Mouse (Mus musculus): ENCODE measurements at regions not wholly inside any gene's neighbourhood (a gene's known extent, or its start where the extent isn't known, plus 50 kb on each side); places are given as distances from the start of the nearest gene placed in this dataset.
A peak's percentile ranks its signal among the peaks of the same experiment; 100 is the strongest.

GRCm38 (mm10) chr1:128770786-128771185 lies 178.7 kb upstream of the Cxcr4 start:
- no peak for DNase-seq

DNA sequence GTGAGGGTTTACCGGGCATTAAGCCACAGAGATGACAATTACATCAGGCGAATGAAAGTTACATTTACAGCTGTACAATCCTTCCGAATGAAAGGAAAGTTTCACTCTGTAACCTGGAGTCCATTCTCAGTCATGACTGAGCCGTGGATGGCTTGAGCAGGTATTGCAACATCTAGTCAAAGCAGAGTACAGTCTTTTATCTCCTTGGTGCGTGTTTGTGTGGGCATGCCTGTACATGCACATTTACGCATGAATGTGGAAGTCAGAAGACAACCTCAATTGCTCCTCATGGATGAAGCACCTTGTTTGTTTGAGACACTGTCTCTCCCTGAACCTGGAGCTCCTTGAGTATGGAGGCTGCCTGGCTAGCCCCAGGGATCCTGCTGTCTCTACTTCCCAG lies 175.9 kb upstream of the Cxcr4 start:
- no peak for DNase-seq

DNA sequence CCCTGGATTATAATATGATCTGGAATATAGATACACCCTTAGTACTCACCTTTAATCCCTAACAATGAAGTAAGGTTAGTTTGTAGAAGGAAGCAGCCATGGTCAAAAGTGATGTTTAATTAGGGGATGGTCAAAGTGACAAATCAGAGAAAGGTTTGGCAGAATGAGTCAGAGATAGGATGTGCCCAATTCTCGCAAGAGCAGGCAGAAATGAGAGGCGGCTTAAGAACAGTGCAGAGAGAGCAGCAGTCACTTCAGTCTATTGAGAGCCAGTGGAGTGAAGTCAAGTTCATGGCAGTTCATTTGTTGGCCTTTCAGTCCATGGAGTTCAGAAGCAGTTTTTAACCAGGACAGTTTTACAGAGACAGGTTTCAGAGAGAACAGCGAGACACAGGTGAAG lies 175.3 kb upstream of the Cxcr4 start:
- DNase-seq: no peak

DNA sequence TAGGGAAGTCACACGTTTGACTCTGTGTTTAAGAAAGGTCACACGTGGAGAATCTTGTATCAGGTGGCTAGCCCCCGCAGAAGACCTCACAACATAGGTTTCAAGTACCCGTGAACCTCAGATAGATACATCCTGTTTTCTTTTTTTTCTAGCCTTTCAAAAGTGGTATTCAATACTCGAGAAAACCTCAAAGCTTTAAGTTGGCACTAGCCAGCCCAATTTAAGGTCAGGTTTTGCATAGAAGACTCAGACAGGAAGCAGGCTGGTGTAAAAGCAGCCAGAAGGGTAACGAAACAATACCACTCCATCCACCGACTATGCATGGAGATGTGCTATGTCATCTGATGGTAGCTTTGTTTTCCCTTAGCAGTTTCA lies 174.8 kb upstream of the Cxcr4 start:
- no peak for DNase-seq

- DNase-seq: no peak
Measured at GRCm38 (mm10) chr1:128766193-128766893, 174.2 kb upstream of the Cxcr4 start.

DNA sequence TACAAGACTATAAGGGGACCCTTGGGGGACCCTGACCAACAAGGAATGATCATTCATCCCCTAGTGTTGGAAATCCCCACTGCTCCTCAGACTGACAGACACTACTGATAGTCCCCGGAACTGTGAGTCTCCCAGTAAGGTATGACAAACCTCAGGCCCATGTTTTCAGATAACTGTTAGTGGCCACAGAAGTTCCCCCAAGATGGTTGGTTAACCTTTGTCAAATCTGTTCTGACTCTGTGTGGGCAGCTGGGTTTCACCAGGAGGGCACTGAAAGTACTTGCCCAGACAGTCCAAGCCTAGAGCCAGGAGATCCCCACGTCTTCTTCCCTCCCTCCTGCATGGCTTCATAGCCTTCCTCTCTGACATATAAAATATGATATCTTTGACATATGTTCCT lies 173.5 kb upstream of the Cxcr4 start:
- no peak for DNase-seq

DNA sequence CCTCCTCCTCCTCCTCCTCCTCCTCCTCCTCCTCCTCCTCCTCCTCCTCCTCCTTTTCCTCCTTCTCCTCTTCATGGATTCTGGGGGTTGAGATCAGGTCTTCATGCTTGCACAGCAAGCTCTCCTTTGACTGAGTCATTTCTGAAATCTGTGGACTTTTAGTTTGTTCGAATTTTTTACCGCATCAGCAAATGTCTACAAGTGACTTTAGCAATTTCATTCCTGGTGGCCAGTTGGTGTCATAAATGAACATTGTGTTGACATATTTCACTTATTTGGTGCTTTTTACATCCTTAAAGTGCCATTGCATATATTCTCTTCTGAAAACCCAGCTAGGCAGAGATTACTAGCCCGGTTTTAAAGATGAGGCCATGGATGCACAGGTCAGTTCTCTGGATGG lies 173.0 kb upstream of the Cxcr4 start:
- DNase-seq: no peak

GRCm38 (mm10) chr1:128762854-128763253 lies 170.8 kb upstream of the Cxcr4 start:
- no peak for DNase-seq

DNA sequence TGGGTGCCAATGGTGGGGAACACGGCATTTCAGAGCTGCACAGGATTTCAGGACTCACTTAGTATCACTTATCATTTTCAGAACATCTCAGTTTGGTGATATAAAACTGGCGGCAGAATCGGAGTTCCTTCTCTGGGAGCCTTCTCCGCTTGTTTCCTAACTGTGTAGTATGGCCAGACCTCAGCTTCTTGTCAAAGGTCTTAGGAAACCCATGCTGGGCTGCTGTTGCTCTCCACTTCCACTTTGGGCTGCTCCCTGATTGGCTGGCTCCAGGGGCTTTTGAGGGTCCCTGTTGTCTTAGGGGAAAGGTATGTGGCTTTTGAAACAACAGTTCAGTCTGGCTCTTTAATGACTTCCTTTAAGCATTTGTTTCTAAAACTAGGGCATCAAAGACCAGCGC lies 170.0 kb upstream of the Cxcr4 start:
- DNase-seq: no peak

- no peak for DNase-seq
Measured at GRCm38 (mm10) chr1:128758802-128759481, 166.8 kb upstream of the Cxcr4 start.

DNA sequence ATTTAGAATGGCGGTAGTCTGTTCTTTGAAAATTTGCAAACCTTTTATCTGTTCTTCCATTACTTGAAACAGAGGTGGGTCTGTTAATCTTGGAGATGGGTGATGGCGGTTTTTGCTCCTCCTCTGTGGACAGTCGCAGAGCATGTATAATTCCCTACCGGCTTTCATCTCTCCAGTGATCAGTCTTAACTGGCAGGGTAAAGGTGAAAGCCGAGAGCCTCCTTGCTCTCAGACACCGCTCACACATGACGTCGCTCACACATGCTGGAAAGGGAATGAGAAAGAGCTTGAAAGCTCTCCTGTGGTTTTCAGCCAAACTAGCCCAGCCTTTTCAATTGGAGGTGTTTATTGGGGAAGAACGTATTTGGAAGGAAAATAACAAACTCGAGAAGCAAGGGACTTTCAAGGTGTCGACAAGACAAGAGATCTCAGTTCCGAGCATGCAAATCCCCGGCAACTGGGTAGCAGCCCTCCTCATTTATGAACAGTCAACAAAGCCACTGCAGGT lies 166.3 kb upstream of the Cxcr4 start:
- no peak for DNase-seq

DNA sequence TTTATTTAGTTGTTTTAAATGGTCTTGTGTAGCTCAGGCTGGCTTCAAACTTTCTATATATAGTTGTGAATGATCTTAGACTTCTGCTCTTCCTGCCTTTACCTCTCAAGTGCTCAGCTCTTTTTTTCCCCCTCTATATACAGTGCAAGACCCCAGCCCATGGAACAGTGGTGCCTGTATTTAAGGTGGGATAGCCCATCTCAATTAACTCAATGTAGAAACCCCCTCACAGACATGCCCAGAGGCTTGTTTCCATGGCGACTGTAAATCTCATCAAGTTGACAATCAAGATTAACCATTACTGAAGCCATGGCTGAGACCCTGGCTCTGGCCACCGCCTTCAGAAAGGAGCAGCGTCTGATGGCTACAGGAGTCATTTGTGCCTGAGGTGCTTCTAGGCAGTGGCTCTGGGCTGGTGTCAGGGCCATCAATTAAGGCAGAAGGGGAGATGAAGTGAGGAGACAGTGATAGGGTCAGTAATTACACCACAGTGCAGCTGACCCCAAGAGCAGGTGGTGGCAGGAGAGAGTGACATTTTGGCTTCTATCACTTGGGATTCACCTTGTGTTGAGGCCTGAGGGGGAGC lies 161.4 kb upstream of the Cxcr4 start:
- DNase-seq: no peak

- no peak for DNase-seq
Measured at GRCm38 (mm10) chr1:128749437-128749994, 157.4 kb upstream of the Cxcr4 start.

DNA sequence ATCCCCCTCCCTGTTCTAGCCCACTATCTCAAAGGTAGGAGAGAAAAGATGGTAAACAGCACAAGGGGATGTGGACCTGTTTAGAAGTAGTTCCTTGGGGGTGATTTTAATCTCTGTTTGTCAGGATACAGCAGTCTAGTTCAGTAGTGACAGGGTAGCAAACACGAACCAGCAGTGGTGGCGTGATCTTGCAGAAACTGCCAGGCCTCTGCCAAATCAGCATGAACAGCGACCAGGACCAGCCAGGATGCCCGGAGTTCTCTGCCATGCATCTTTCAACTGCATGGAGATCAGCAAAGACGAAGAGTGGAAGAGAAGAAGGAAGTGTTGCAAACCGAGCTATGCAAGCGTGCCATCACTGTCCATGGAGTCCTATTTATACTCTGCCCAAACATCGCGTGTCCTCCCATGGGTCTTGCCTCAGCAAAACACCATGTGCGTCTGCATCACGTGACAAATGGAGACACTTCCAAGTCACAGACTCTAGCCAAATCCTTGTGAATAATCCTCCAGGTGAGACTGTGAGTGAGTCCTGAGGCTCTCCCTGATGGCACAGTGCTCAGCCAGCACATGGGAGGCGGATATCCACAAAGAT lies 155.2 kb upstream of the Cxcr4 start:
- no peak for DNase-seq

DNA sequence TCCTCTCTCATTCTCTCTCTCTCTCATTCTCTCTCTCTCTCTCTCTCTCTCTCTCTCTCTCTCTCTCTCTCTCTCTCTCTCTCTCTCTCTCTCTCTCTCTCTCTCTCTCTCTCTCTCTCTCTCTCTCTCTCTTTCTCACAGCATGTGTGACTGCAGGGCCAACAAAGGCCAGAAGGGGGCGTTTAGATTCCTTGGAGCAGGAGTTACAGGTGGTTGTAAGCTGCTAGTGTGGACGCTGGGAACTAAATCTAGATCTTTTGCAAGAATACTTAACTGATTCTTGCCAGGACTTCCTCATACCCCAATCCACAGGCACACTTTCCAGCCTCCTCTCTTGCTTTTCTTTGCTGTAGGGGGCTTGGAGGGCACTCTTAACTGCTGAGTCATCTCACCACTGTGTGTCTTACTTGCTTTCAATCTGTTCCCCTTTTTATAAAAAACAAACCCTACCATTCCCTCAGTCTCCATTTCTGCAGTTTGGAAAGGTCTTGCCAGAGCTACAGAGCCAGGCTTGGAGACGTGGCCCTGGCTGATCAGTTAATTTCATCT lies 154.4 kb upstream of the Cxcr4 start:
- no peak for DNase-seq

DNA sequence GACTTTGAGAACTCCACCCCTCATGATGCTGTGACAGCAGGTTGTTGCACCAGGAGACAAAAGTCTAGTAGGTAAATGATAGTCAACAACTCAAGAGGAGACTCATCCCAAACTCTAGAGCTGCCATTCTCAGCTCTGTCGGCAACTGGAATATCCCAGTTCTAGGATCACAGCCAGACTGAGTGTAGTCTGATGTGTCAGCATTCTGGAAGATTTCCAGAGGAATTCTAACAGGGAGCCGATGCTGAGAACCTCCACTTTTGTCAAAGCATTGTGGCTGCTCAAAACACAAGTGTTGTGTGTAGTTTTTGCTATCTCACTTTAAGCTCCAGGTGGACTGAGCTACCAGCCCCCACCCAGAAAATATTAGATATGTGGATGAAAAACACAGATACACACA lies 148.5 kb upstream of the Cxcr4 start:
- no peak for DNase-seq

GRCm38 (mm10) chr1:128738152-128738551 lies 146.1 kb upstream of the Cxcr4 start:
- peak; percentile 25 for DNase-seq

GRCm38 (mm10) chr1:128734857-128735256 lies 142.8 kb upstream of the Cxcr4 start:
- DNase-seq: no peak

GRCm38 (mm10) chr1:128731445-128731844 lies 139.4 kb upstream of the Cxcr4 start:
- DNase-seq: no peak

GRCm38 (mm10) chr1:128724433-128725091 lies 132.5 kb upstream of the Cxcr4 start:
- DNase-seq: no peak

- DNase-seq: no peak
Measured at GRCm38 (mm10) chr1:128723843-128724242, 131.8 kb upstream of the Cxcr4 start.

DNA sequence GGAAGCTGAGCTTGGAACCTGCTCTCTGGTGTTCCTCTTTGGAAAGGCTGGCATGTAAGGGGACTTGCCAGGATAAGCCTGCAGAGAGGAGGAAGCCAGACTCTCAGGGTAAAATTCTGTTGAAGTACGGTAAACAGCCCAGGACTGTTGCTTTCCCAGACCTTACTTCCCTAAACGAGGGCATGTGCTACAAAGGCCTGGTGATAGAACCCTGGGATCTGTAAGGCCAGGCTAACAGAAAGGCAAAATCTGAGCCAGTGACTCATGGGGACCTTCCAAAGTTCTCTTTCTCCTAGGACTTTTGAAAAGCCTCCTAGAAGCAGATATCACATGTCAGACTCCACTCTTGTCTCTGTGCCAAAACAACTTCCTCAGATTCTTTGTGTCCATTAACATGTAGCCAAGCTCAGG lies 130.0 kb upstream of the Cxcr4 start:
- no peak for DNase-seq

GRCm38 (mm10) chr1:128714843-128715242 lies 122.8 kb upstream of the Cxcr4 start:
- no peak for DNase-seq
